Mouse (Mus musculus) intestine, postnatal 0 days (tissue): ENCODE measurements around the gene Sost. TPM values are rescaled to one million over a fixed set of nuclear protein-coding genes. Genes with fewer than 3 reads are reported as not detected.
A peak's percentile ranks its signal among the peaks of the same experiment; 100 is the strongest.

Source experiments
- ATAC-seq: fragments of 200-750 bp; cut with Nextera tagmentation; 2 replicates; pipeline ENCODE4 v1.8.0; 2017; ENCODE audit warnings: mild to moderate bottlenecking, moderate TSS enrichment, moderate library complexity
- H3K27ac ChIP-seq: fragments of 300-500 bp; sonication (generic); 2 replicates; pipeline ENCODE4 v1.5.1; 2014; ENCODE audit warnings: mild to moderate bottlenecking, low read depth, low read length, moderate library complexity
- H3K27me3 ChIP-seq: fragments of 300-500 bp; sonication (generic); replicated peaks from 2 replicates; pipeline ENCODE4 v1.6.1; 2014; ENCODE audit warnings: low read length, mixed read lengths; ENCODE audit not compliant: control insufficient read depth, insufficient read depth
- H3K36me3 ChIP-seq: fragments of 300-500 bp; sonication (generic); 2 replicates; pipeline ENCODE4 v1.6.1; 2014; ENCODE audit warnings: mild to moderate bottlenecking, moderate library complexity; ENCODE audit not compliant: control insufficient read depth, insufficient read depth
- H3K4me1 ChIP-seq: fragments of 300-500 bp; sonication (generic); replicated peaks from 2 replicates; pipeline ENCODE4 v1.6.1; 2014; ENCODE audit warnings: antibody characterized with exemption, low read length, mixed read lengths; ENCODE audit not compliant: control insufficient read depth, insufficient read depth
- H3K4me2 ChIP-seq: fragments of 300-500 bp; sonication (generic); replicated peaks from 2 replicates; pipeline ENCODE4 v1.6.1; 2014; ENCODE audit warnings: low read depth, mild to moderate bottlenecking, moderate library complexity
- H3K4me3 ChIP-seq: fragments of 300-500 bp; sonication (generic); 2 replicates; pipeline ENCODE4 v1.5.1; 2014; ENCODE audit warnings: low read depth, low read length
- H3K9ac ChIP-seq: fragments of 300-500 bp; sonication (generic); 2 replicates; pipeline ENCODE4 v1.6.1; 2014; ENCODE audit warnings: mild to moderate bottlenecking, low read depth, low read length
- H3K9me3 ChIP-seq: fragments of 300-500 bp; sonication (generic); 2 replicates; pipeline ENCODE4 v1.6.1; 2016; ENCODE audit warnings: mixed run types; ENCODE audit not compliant: control insufficient read depth
- CTCF ChIP-seq: sonication (generic); IDR thresholded peaks from 2 replicates; pipeline ENCODE4 v1.5.1; 2016; ENCODE audit warnings: low read depth, mild to moderate bottlenecking, control low read depth, antibody characterized with exemption, moderate library complexity
- WGBS: fragments of 180-500 bp; shearing (Covaris S2); extraction: QIAGEN DNeasy Blood & Tissue Kit; methylation state at CpG from one replicate; pipeline ENCODE4 v1.1.7; 2014; 5-methylcytosine and 5-hydroxymethylcytosine counted together
- polyA plus RNA-seq: library from polyadenylated mRNA; unstranded; fragments of >200 nt; fragmentation: Nextera tagmentation; extraction: Ambion mirVana; gene quantifications from 2 replicates; pipeline ENCODE4 v1.2.1, GENCODE M21; 2015

Sost gene
- polyA plus RNA-seq, 1 experiment from 2014 or later = not detected

DNA sequence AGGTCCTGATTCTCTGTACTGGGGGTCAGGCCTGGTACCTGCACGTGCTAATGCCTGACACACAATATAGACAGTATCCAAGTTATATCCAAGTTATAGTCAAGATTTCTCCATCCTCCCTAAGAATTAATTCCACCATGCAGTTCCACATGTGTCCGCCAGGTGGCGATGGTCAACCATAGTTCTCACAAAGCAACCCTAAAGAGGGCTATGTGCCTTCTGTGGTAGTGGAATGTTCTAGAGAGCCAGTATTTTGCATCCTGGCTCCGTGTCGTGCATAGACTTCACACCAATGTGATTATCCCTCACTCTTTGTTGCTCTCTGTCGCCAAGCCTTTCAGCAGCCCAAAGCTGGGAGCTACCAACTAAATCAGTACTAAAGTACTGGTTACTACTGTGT is 47.2 kb downstream of the Sost start:
- no peak for ATAC-seq
- WGBS = under 1% methylated on average over 6 of the region's 6 CpGs
- no peak overlapping the region for H3K4me2 ChIP-seq
- H3K4me3 ChIP-seq = no peak overlapping the region
- H3K27me3 ChIP-seq = 0 out of 2 replicates have a peak, but pooled peaks cover 12% of the 10 kb centered on the region
- no peaks in the 10 kb centered on the region for H3K4me1 ChIP-seq
- H3K9ac ChIP-seq = no peak overlapping the region
- no peaks in the 10 kb centered on the region for H3K36me3 ChIP-seq
- no peak overlapping the region for H3K27ac ChIP-seq
- TF ChIP-seq CTCF = peak; percentile 99
- no peaks in the 10 kb centered on the region for H3K9me3 ChIP-seq

DNA sequence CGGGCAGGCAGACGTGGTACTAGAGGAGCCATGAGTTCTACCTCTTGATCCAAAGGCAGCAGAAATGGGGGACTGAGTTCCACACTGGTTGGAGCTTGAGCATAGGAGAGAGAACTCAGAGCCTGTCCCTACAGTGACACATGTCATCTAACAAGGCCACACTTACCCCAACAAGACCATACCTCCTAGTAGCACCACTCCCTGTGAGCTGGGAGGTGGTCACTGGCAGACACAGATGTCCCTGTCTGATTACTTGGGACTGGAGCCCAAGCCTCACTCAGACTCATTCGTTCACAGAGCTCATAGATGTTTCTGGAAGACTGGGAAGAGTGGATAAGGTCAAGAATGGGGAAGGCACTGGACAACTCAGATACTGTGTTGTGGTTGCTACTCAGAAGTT is 48.2 kb downstream of the Sost start:
- H3K27me3 ChIP-seq = 0 out of 2 replicates have a peak, but pooled peaks cover 12% of the 10 kb centered on the region
- no peak for ATAC-seq
- no peak for TF ChIP-seq CTCF
- H3K36me3 ChIP-seq = no peaks in the 10 kb centered on the region
- H3K9me3 ChIP-seq = no peaks in the 10 kb centered on the region
- H3K9ac ChIP-seq = no peak overlapping the region
- H3K4me1 ChIP-seq = no peaks in the 10 kb centered on the region
- no peak overlapping the region for H3K27ac ChIP-seq
- no peak overlapping the region for H3K4me3 ChIP-seq
- no peak overlapping the region for H3K4me2 ChIP-seq
- WGBS = 70% methylated on average over 3 of the region's 3 CpGs

DNA sequence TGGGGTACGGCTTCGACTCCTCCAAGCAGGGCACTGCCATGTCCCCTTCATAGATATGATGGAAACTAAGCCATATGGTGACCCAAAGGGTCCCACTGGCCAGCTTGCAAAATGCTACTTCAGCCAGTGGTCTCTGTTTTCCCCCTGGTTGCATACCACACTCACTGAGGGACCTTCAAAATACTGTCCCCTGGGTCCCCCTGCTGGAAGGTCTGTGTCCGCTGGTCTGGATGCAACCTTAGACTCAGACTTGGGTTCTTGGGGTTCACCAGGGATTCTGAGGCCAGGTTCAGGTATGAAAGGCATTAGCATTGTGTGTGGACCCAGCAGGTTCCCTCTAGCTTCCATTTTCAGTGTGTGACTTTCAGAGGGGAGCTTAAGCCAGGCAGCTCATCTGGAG is 50.0 kb downstream of the Sost start:
- WGBS = 70% methylated on average over 3 of the region's 3 CpGs

DNA sequence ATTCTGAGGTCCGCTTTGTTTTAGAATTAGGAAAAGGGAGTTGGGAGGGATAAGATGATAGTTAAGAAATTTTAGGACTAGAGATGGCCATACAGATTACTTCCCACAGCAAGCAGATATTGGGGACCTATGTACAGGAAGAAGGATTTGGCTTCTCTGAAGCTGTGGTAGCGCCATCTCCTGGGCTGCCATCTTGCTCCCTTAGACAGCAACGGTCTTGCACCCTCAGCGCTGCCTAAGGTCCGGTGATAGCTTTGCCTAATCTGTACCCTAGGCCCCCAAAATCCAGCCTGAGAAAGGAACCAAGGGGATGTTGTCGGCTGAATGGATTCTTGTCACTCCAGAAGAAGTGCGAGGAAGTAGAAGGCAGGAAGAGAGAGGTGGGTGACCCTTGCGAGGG is 53.2 kb downstream of the Sost start:
- no peak overlapping the region for H3K9ac ChIP-seq
- 58% methylated on average over 8 of the region's 8 CpGs for WGBS
- no peak overlapping the region for H3K27ac ChIP-seq
- H3K9me3 ChIP-seq = no peaks in the 10 kb centered on the region
- TF ChIP-seq CTCF = peak; percentile 37
- ATAC-seq = no peak
- H3K4me2 ChIP-seq = no peak overlapping the region
- no peaks in the 10 kb centered on the region for H3K4me1 ChIP-seq
- H3K36me3 ChIP-seq = no peaks in the 10 kb centered on the region
- peaks cover 4% of the 10 kb centered on the region; the same call in 1 of the 2 replicates for H3K27me3 ChIP-seq
- H3K4me3 ChIP-seq = no peak overlapping the region

More for the DNA sequence above, 50.0 kb downstream of the Sost start:
- Histone ChIP-seq H3K9ac (no peak overlapping the region), H3K27ac (no peak overlapping the region), H3K9me3 (no peaks in the 10 kb centered on the region), H3K4me3 (no peak overlapping the region), H3K27me3 (0 out of 2 replicates have a peak, but pooled peaks cover 12% of the 10 kb centered on the region), H3K4me2 (no peak overlapping the region), H3K36me3 (no peaks in the 10 kb centered on the region), H3K4me1 (no peaks in the 10 kb centered on the region)
- no peak for ATAC-seq
- peak; percentile 49 for TF ChIP-seq CTCF

Other genes with a start within 250 kb of the Sost start
- 11.6 and 14.1 TPM in 2 replicates for gene Dhx8, start 234.1 kb downstream of the Sost start, polyA plus RNA-seq
- gene Etv4, start 181.6 kb downstream of the Sost start, polyA plus RNA-seq = 1.8 and 1.9 TPM in 2 replicates
- 3.8 and 4.1 TPM in 2 replicates for gene Meox1, start 72.6 kb downstream of the Sost start, polyA plus RNA-seq
- gene Cfap97d1, start 17.3 kb upstream of the Sost start, polyA plus RNA-seq = not detected in 2 replicates
- 49.9 and 53.5 TPM in 2 replicates for gene Dusp3, start 20.0 kb upstream of the Sost start, polyA plus RNA-seq
- gene Mpp3, start 61.4 kb upstream of the Sost start, polyA plus RNA-seq = 8.1 and 8.6 TPM in 2 replicates
- 5.4 and 5.6 TPM in 2 replicates for gene Cd300lg, start 74.5 kb upstream of the Sost start, polyA plus RNA-seq
- 1.7 and 2.2 TPM in 2 replicates for gene Mpp2, start 121.5 kb upstream of the Sost start, polyA plus RNA-seq
- gene Ppy, start 134.3 kb upstream of the Sost start, polyA plus RNA-seq = 1.2 and 3.4 TPM in 2 replicates
- gene Pyy, start 140.8 kb upstream of the Sost start, polyA plus RNA-seq = 181 and 192 TPM in 2 replicates
- 37.9 and 40.4 TPM in 2 replicates for gene Nags, start 178.5 kb upstream of the Sost start, polyA plus RNA-seq
- 10.9 and 11.4 TPM in 2 replicates for gene Tmem101, start 189.4 kb upstream of the Sost start, polyA plus RNA-seq
- gene Lsm12, start 218.3 kb upstream of the Sost start, polyA plus RNA-seq = 103 and 107 TPM in 2 replicates
- 20.4 and 21.1 TPM in 2 replicates for gene G6pc3, start 222.6 kb upstream of the Sost start, polyA plus RNA-seq